Comparison of ENCODE assay signal across 26 mouse cellular contexts in genomic region chr6:4008501-4009040, GRCm38 (mm10). TPM values are rescaled to one million over a fixed set of nuclear protein-coding genes. Genes with fewer than 3 reads are reported as not detected.
DNase-seq lines count a peak whose midpoint lies in the region; ATAC-seq lines count a peak whose summit lies in the region.
"Had no signal": no experiment of that assay in that cellular context is flagged by ENCODE, and none has a peak within 500 bp of the region (broad histone marks: within the 10 kb centered on the region; RNA-seq: fewer than 3 reads in every experiment).

No protein-coding gene starts in this region.

- ATAC-seq in heart, embryonic 13.5 days (ENCODE audit: extremely low read depth, insufficient number of reproducible peaks, low FRiP score, low TSS enrichment), result no peak

- H3K4me3 ChIP-seq in heart, embryonic 13.5 days, result no peak overlapping the region
- H3K4me3 ChIP-seq: embryonic facial prominence, embryonic 15.5 days; forebrain, embryonic 10.5 days; hindbrain, embryonic 13.5 days; left cerebral cortex, adult 2 months; limb, embryonic 10.5 days; midbrain, embryonic 12.5 days; neural tube, embryonic 13.5 days had no signal

- H3K36me3 ChIP-seq in heart, embryonic 13.5 days, result peaks cover 9% of the 10 kb centered on the region; the same call in 1 of the 2 replicates
- H3K36me3 ChIP-seq: embryonic facial prominence, embryonic 15.5 days; forebrain, embryonic 10.5 days; hindbrain, embryonic 13.5 days; limb, embryonic 10.5 days; midbrain, embryonic 12.5 days; neural tube, embryonic 13.5 days had no signal

- H3K4me1 ChIP-seq in heart, embryonic 13.5 days, result peaks cover 25% of the 10 kb centered on the region
- H3K4me1 ChIP-seq: embryonic facial prominence, embryonic 15.5 days had no signal

- H3K27ac ChIP-seq in heart, embryonic 13.5 days (replicated peaks), result peak overlapping the region; percentile 8; the same call in 1 of the 2 replicates
- H3K27ac ChIP-seq: embryonic facial prominence, embryonic 15.5 days; forebrain, embryonic 10.5 days; hindbrain, embryonic 13.5 days; left cerebral cortex, adult 2 months; limb, embryonic 10.5 days; macrophage; midbrain, embryonic 12.5 days; neural tube, embryonic 13.5 days; stomach, postnatal 0 days had no signal

- peak; percentile 18 for DNase-seq in gastrocnemius, postnatal 14 days
- no peak for DNase-seq in gastrocnemius, postnatal 4 days (ENCODE audit: low spot score in 2 of 2)
- DNase-seq in kidney, postnatal 10 days, result peak; percentile 9
- DNase-seq in kidney, postnatal 4 days, result no peak
- peak; percentile 52 for DNase-seq in lung, postnatal 36 days
- DNase-seq in testis, postnatal 14 days (ENCODE audit: low spot score), result no peak
- DNase-seq: adrenal gland, postnatal 14 days; cerebellum, adult 9-10 months; right cerebral cortex, postnatal 25 days; thymus, postnatal 25 days had no signal

- intact Hi-C loops in gastrocnemius, postnatal 14 days (cut with DNase I; ENCODE audit: low total_unique reads), result no loop called here

- no peaks in the 10 kb centered on the region for H3K9me3 ChIP-seq in heart, embryonic 13.5 days
- H3K9me3 ChIP-seq: embryonic facial prominence, embryonic 15.5 days; forebrain, embryonic 10.5 days; hindbrain, embryonic 13.5 days; limb, embryonic 10.5 days; midbrain, embryonic 12.5 days; neural tube, embryonic 13.5 days had no signal

- H3K27me3 ChIP-seq in heart, embryonic 13.5 days (replicated peaks), result no peaks in the 10 kb centered on the region
- H3K27me3 ChIP-seq: embryonic facial prominence, embryonic 15.5 days had no signal

- WGBS in heart, embryonic 13.5 days, result 47% methylated on average over 2 of the region's 2 CpGs

- no peak overlapping the region for H3K4me2 ChIP-seq in heart, embryonic 13.5 days
- H3K4me2 ChIP-seq: embryonic facial prominence, embryonic 15.5 days; hindbrain, embryonic 13.5 days; liver, embryonic 11.5 days; midbrain, embryonic 12.5 days; neural tube, embryonic 13.5 days had no signal

- no peak overlapping the region for H3K9ac ChIP-seq in heart, embryonic 13.5 days
- H3K9ac ChIP-seq: embryonic facial prominence, embryonic 15.5 days; hindbrain, embryonic 13.5 days; midbrain, embryonic 12.5 days; neural tube, embryonic 13.5 days had no signal

RNA-seq across cellular contexts. Expression of gene Gng11, which starts 4.9 kb away (rescaled TPM):
- total RNA-seq in gastrocnemius, postnatal 14 days (2021), result 10 to 100 TPM; 42.8 to 48.3 TPM
- total RNA-seq in gastrocnemius, postnatal 4 days (2021), result 10 to 100 TPM; 68.0 to 76.8 TPM
- 83.0 and 85.6 TPM in 2 replicates for polyA plus RNA-seq in heart, embryonic 13.5 days (2015; fragmentation: Nextera tagmentation; extraction: Ambion mirVana)

RNA-seq across cellular contexts. Expression of gene Gngt1, which starts 15.0 kb away (rescaled TPM):
- not detected for total RNA-seq in gastrocnemius, postnatal 14 days (2021)
- not detected for total RNA-seq in gastrocnemius, postnatal 4 days (2021)
- not detected in 2 replicates for polyA plus RNA-seq in heart, embryonic 13.5 days (2015; fragmentation: Nextera tagmentation; extraction: Ambion mirVana)
- total RNA-seq: adrenal gland, postnatal 14 days; granulocyte monocyte progenitor cell, adult 5-6 weeks; layer of hippocampus, adult 8-10 months; left cerebral cortex, adult 2 months had no signal
- polyA plus RNA-seq: cortical plate, adult 2 months; forebrain, embryonic 10.5 days; hindbrain, embryonic 13.5 days; intestine, embryonic 14.5 days; kidney, embryonic 16.5 days; limb, embryonic 10.5 days; liver, embryonic 11.5 days; macrophage; midbrain, embryonic 12.5 days; neural tube, embryonic 13.5 days had no signal

RNA-seq across cellular contexts. Expression of gene Tfpi2, which starts 19.9 kb away (rescaled TPM):
- total RNA-seq in gastrocnemius, postnatal 14 days (2021), result 1 to 10 TPM; 1.3 to 1.4 TPM
- 1 to 10 TPM; 3.9 to 5.4 TPM for total RNA-seq in gastrocnemius, postnatal 4 days (2021)
- 5.1 and 5.5 TPM in 2 replicates for polyA plus RNA-seq in heart, embryonic 13.5 days (2015; fragmentation: Nextera tagmentation; extraction: Ambion mirVana)
- total RNA-seq: layer of hippocampus, adult 8-10 months; left cerebral cortex, adult 2 months had no signal
- polyA plus RNA-seq: macrophage had no signal

Comparison
In these comparisons a context has a peak if more than half of its experiments do, and no peak if none do; other contexts are left out.
1. DNase-seq: peak in gastrocnemius, postnatal 14 days (single experiment), kidney, postnatal 10 days (single experiment) and lung, postnatal 36 days (single experiment); none in gastrocnemius, postnatal 4 days (0 of 2), kidney, postnatal 4 days (0 of 2) and testis, postnatal 14 days (single experiment).